Mouse (Mus musculus) bone marrow, adult 2 months (tissue): ENCODE results near the gene Rpl7a. TPM values are rescaled to one million over a fixed set of nuclear protein-coding genes. Genes with fewer than 3 reads are reported as not detected.

Source experiments
- H3K27ac ChIP-seq: fragments of 200-500 bp; 2 replicates; pipeline ENCODE4 v1.5.1; 2012; ENCODE audit warnings: low read depth, mild to moderate bottlenecking, control low read depth, inconsistent platforms, low read length; ENCODE audit not compliant: control insufficient read depth, poor library complexity, insufficient read depth
- H3K4me1 ChIP-seq: fragments of 200-500 bp; 2 replicates; pipeline ENCODE4 v1.6.1; 2011; ENCODE audit warnings: low read length; ENCODE audit not compliant: control insufficient read depth, insufficient read depth
- H3K4me3 ChIP-seq: fragments of 200-500 bp; replicated peaks from 2 replicates; pipeline ENCODE3; 2011; ENCODE audit warnings: mild to moderate bottlenecking, low read depth, low read length, control low read depth; ENCODE audit not compliant: control insufficient read depth
- CTCF ChIP-seq: fragments of 200-500 bp; IDR thresholded peaks from 2 replicates; pipeline ENCODE4 v1.5.1; 2011; ENCODE audit warnings: low read length, control low read depth; ENCODE audit not compliant: control insufficient read depth, insufficient read depth
- POLR2A ChIP-seq: fragments of 200-500 bp; IDR thresholded peaks from 2 replicates; pipeline ENCODE4 v1.6.1; 2011; ENCODE audit warnings: low read depth, mild to moderate bottlenecking, control low read depth, low read length, borderline replicate concordance; ENCODE audit not compliant: control insufficient read depth
- WGBS: fragments of 180-500 bp; shearing (Covaris S2); methylation state at CpG from one replicate; pipeline ENCODE4 v1.1.7; 2018; 5-methylcytosine and 5-hydroxymethylcytosine counted together
- polyA plus RNA-seq: library from polyadenylated mRNA; stranded (reverse); fragments of >200 nt; gene quantifications from 2 replicates; pipeline ENCODE4 v1.2.4, GENCODE M21; 2011; ENCODE audit warnings: low replicate concordance; ENCODE audit not compliant: missing spikeins, insufficient read depth, insufficient read length

The Rpl7a gene
- polyA plus RNA-seq, 1 experiment: 199 TPM

GRCm38 (mm10) chr2:26957488-26957859 is 46.9 kb downstream of the Rpl7a start:
- Histone ChIP-seq H3K4me3 (no peak overlapping the region), H3K4me1 (no peaks in the 10 kb centered on the region), H3K27ac (no peak overlapping the region)
- no peak for TF ChIP-seq CTCF
- TF ChIP-seq POLR2A: no peak
- WGBS: 89% methylated on average over 2 of the region's 2 CpGs

- TF ChIP-seq POLR2A (no peak), CTCF (peak; percentile 20; the same call in 1 of the 2 replicates)
- H3K4me3 ChIP-seq: no peak overlapping the region
- no peak overlapping the region for H3K27ac ChIP-seq
- H3K4me1 ChIP-seq: no peaks in the 10 kb centered on the region; the same call in 1 of the 2 replicates
- 77% methylated on average over 4 of the region's 4 CpGs for WGBS
These were observed 50.2 kb downstream of the Rpl7a start for GRCm38 (mm10) chr2:26960756-26961155.

Other genes with a start within 250 kb of the Rpl7a start
- gene Lcn4, start 239.5 kb upstream of the Rpl7a start, polyA plus RNA-seq: not detected in 2 replicates
- not detected in 2 replicates for gene Abo, start 45.8 kb upstream of the Rpl7a start, polyA plus RNA-seq
- 7.5 and 23.5 TPM in 2 replicates for gene Surf6, start 7.9 kb upstream of the Rpl7a start, polyA plus RNA-seq
- 13.0 and 13.1 TPM in 2 replicates for gene Med22, start 87 bp upstream of the Rpl7a start, polyA plus RNA-seq
- 17.7 and 36.9 TPM in 2 replicates for gene Surf2, start 5.6 kb downstream of the Rpl7a start, polyA plus RNA-seq
- 32.1 and 58.4 TPM in 2 replicates for gene Surf1, start 5.8 kb downstream of the Rpl7a start, polyA plus RNA-seq
- gene Surf4, start 23.2 kb downstream of the Rpl7a start, polyA plus RNA-seq: 18.0 and 32.3 TPM in 2 replicates
- 0.70 TPM in 1 of 2 replicates, not detected in the other for gene Stkld1, start 23.3 kb downstream of the Rpl7a start, polyA plus RNA-seq
- 17.7 and 29.5 TPM in 2 replicates for gene Rexo4, start 53.6 kb downstream of the Rpl7a start, polyA plus RNA-seq
- not detected in 2 replicates for gene Adamts13, start 62.7 kb downstream of the Rpl7a start, polyA plus RNA-seq
- gene Cacfd1, start 99.2 kb downstream of the Rpl7a start, polyA plus RNA-seq: 11.8 and 20.8 TPM in 2 replicates
- gene Slc2a6, start 117.2 kb downstream of the Rpl7a start, polyA plus RNA-seq: 6.3 and 26.1 TPM in 2 replicates
- gene Mymk, start 161.4 kb downstream of the Rpl7a start, polyA plus RNA-seq: not detected in 2 replicates
- gene Adamtsl2, start 168.6 kb downstream of the Rpl7a start, polyA plus RNA-seq: 0.85 TPM in 1 of 2 replicates, not detected in the other
- gene Fam163b, start 231.7 kb downstream of the Rpl7a start, polyA plus RNA-seq: not detected in 2 replicates